Mouse (Mus musculus): ENCODE data around the gene Col23a1.
A peak's percentile ranks its signal among the peaks of the same experiment; 100 is the strongest.

The Col23a1 gene

GRCm38 (mm10) chr11:51289564-51290041 is at the start of gene Col23a1:
Gene Col23a1 (plus strand): TSS chr11:51289920.
- DNase-seq (ENCODE audit: inconsistent ontology term) = peak; percentile 90

GRCm38 (mm10) chr11:51242897-51243296 is 46.8 kb upstream of the Col23a1 start:
- DNase-seq (ENCODE audit: inconsistent ontology term) = no peak

- DNase-seq (ENCODE audit: inconsistent ontology term) = no peak
Observed at GRCm38 (mm10) chr11:51257006-51257405, 32.7 kb upstream of the Col23a1 start.

DNA sequence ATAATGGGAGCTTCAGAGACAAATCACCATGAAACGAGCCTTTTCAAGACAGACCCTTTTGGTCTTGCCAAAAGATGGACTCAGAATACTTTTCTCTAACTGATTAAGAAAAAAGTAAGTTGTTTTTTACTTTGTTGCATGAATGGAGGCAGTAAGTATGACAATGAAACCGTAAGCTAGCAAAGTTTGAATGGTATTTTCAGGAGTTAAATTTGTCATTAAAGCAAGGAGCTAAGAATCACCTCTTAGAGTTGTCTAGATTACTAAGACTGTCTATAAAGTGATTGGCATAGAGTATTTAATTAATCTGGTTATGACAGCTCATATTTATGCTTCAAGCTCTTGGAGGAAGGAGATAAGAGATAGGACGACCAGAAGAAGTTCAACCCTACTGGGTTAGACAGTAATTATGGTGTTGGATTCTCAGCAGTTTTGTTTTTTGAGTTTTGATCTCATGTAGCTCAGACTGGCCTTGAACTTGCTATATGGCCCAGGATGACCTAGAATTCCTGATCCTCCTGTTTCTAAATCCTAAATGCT is 28.0 kb upstream of the Col23a1 start, which contains the start of gene Clk4:
Clk4 (plus strand) TSS at position 51 of the 540 bp plus-strand sequence.
- no peak for DNase-seq (ENCODE audit: inconsistent ontology term)

DNA sequence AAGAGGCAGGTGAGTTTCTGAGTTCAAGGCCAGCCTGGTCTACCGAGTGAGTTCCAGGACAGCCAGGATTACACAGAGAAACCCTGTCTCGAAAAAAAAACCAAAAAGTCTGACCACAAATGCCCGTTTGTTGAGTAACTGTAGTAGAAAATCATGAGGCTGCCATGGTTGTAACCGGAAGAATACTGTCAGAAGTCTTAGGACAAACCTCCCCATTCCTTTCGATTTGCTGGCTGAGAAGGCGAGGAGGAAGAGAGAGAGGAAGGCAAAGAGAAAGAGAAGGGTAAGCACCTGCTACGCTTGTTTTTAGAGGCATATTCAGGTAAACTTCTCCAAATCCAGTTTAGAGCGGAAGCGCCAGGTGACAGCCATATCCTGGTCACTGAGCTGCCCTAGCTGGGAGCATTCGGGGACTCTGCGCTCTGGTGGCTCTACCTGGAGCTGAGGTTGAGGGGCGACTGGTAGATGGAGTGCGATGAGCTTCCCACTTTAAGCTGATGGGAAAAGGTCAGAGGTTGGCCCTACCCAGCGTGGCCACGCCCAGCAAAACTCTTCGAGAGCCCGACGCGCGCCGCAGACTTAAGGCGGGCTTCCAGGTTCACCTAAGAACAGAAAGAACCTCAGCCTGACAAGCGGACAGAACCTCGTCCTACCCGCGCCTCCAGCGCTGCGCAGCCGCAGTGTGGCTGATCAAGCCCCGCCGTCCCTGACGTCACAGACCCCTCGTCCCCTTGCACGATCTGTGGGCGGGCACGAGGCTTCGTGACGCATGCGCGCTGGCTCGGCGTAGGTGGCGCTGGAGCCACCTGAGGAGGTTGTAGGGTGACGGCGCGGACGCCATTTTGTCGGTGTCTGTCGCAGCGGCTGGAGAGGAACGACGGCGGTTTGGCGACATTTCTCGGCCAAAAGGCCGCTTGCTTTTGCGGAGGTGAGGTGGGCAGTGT is 27.1 kb upstream of the Col23a1 start, which contains the start of gene BC049762:
BC049762 (minus strand) TSS at position 705 of the 944 bp plus-strand sequence.
- DNase-seq (ENCODE audit: inconsistent ontology term) = peak; percentile 98

DNA sequence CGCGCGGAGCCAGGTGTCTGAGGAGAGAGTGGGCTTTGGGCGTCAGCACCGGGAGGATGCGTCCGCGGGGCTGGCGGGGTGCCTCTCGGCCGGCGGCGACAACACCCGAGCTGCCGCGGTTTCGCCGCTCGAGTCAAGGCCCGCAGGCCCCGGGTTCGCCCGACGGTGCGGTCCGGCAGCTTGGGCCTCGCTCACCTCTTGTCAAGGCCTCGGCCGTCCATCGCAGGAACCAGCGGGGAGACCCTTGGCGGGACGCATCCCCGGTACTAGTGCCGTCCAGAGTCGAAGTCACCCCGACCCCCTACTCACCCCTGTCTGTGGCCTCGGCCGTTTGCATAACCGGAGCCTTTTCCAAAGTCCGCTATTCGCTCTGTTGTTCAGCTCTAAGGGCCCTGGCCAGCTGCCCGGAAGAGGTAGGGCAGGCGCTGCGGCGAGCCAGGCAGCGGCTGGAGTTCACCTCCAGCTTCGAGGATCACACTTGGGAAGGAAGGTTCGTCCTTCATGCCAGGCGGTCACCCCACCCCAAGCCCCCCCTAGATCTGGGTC is 26.4 kb upstream of the Col23a1 start:
- DNase-seq (ENCODE audit: inconsistent ontology term) = peak; percentile 73

GRCm38 (mm10) chr11:51264352-51264751 is 25.4 kb upstream of the Col23a1 start:
- peak; percentile 82 for DNase-seq (ENCODE audit: inconsistent ontology term)

- DNase-seq (ENCODE audit: inconsistent ontology term) = peak; percentile 27
Observed at GRCm38 (mm10) chr11:51265326-51265725, 24.4 kb upstream of the Col23a1 start.

- no peak for DNase-seq (ENCODE audit: inconsistent ontology term)
Observed at GRCm38 (mm10) chr11:51274418-51274817, 15.3 kb upstream of the Col23a1 start.

DNA sequence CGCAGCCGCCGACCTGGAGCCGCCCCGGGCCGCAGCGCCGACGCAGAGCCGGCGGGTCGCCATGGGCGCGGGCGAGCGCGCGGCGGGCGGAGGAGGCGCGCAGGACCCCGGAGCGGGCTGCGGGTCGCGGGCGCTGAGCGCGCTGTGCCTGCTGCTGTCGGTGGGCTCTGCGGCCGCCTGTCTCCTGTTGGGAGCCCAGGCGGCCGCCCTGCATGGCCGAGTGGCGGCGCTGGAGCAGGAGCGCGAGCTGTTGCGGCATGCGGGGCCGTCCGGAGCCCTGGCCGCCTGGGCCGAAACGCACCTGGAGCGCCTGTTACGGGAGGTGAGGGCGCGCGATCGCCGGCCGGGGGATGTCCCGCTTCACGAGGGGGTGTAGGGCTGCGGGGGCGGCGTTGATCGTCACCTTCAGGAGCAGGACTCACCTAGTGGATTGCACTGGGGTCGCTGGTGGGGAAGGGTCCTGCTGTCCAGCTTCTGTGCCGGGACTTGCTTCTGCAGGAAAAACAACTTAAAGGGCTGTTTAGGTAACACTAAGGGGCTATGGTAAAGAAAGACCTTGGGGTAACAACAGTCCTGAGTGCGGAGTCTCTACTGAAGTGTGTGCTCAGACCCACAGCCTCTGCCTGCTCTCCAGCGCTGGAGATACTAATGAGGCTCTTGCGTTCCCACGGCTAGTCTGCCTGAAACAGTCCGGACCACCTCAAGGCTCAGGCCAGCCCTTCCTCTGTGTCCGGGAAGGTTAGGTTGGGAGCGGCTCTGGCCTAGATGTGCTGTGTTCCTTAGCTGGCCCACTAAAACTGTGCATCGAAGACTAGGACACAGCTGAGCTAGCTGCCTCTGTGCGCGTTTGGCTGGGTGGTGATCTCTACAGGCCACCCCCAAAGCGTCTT is 591 bp downstream of the Col23a1 start:
- DNase-seq (ENCODE audit: inconsistent ontology term) = peak; percentile 64

DNA sequence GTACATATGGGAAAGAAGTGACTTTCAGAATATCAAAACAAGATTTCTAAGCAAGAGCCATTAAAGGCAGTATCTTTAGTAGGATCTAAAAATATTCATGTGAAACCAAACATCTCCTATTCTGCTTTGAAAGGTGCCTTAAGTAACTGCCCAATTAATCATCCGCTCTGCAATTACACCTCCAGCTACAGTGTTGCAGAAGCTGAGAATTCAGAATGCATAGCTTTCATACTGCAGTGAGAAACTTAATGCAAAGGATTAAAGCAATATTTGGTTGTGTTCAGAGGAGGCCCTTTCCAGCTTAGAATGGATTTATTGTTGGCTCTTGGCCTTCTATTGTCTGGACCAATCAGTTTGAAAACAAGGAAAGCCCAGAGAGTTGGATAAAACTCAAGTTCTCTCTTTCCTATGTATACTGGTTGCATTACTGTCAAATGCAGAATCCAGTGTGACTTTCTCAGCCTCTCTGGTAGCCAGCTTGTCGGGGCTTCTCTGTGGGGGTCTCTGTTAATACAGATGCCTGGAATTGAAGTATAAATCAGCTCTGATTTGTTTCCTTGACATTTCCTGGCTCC is 4.3 kb downstream of the Col23a1 start:
- DNase-seq (ENCODE audit: inconsistent ontology term) = peak; percentile 21

DNA sequence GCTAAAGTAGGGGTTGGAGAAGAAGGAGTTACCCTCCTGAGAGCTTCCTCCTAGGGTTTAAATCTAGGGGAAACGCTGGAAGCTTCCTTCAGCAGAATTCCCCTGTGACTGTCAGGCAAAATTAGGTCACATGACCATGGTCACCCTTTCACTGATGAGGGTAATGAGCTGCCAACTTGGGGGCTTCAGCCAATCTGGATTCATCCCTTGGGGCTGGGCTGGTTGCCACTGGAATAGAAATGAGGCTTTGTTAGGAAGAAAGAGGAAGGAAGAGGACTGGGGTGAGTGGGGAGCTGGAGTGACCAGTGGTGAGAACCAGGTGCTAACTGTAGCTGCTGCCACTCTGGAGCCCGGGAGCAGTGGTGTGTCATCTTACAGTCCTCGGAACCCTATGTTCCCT is 6.0 kb downstream of the Col23a1 start:
- peak; percentile 42 for DNase-seq (ENCODE audit: inconsistent ontology term)

DNA sequence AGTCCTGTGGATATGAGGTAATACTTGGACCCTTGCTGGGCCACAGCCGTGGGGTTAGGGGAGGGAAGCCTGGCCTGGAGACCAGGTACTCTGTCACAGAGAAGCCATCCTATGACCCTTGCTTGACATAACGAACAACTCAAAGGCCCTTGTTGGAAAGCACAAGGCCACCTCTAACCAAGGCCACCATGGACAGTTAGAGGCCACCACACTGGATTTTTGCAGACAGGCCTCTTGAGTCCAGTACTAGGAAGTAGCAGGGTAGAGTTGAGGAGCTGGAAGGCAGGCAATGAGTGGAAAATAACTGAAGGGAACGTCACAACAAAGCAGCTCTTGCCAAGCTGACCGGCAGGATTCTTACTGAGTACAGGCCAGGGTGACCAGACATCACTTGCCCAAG is 9.0 kb downstream of the Col23a1 start:
- DNase-seq (ENCODE audit: inconsistent ontology term) = no peak

DNA sequence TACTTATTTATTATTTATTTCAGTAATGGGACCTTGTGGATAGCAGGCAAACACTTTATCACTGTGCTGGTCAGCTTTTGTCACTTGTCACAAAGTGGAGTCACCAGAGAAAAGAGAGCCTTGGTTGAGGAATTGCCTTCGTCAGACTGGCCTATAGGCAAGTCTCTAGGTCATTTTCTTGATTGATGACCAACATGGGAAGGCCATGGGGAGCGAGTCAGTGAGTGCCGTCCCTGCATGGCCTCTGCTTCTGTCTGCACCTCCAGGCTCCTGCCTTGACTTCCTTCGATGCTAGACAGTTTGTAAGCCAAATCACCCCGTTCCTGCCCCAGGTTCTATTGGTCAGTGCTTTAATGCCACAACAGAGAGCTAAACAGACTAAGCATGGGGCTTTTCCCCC is 12.7 kb downstream of the Col23a1 start:
- DNase-seq (ENCODE audit: inconsistent ontology term) = no peak

DNA sequence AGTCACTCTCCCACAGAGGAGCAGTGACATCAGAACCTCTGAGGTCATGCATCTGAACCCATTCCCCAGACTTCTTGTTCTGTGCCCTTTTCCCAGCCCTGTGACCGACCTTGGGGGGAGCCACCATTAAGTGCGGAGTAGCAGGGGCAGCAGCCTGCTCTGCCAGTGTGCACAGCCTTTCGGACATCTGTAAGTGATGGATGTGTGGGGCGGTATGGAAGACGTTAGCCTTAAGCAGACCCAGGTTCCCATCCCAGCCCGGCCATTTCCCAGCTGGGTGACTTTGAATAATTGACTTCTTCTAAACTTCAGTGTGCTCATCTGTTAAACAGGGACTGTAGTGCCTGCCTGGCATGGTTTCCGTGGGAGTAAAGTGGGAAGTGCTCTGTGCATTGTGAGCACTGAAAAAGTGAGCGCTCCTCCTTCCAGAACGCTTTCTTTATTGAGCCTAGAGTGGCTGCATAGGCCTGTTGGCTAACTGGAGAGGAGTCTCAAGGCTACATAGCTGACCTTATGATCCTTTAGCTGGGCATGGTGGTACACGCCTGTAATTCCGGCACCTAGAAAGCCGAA is 14.3 kb downstream of the Col23a1 start:
- DNase-seq (ENCODE audit: inconsistent ontology term) = no peak

DNA sequence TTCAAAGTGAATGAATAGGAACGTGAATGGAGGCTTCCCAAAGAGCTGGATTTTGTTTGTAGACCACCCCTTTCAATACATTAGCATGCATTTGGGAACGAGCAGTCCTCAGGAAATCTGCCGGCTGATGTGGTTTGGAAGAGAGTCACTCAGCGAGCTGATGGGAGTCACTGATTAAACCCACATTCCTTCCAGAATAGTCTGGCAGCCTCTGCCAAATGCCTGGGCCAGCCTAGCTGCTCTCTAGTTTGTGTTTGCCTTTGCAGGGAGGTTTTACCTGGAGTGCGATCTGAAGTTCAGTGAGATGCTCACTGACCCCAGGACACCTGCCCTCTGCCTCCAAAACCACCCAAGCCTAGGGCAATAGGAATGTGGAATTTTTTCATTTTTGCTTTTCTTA is 18.6 kb downstream of the Col23a1 start:
- peak; percentile 74 for DNase-seq (ENCODE audit: inconsistent ontology term)

- no peak for DNase-seq (ENCODE audit: inconsistent ontology term)
Observed at GRCm38 (mm10) chr11:51311846-51312245, 22.1 kb downstream of the Col23a1 start.

GRCm38 (mm10) chr11:51315991-51316810 is 26.5 kb downstream of the Col23a1 start:
- DNase-seq (ENCODE audit: inconsistent ontology term) = peak; percentile 89

- DNase-seq (ENCODE audit: inconsistent ontology term) = no peak
Observed at GRCm38 (mm10) chr11:51320609-51321008, 30.9 kb downstream of the Col23a1 start.

GRCm38 (mm10) chr11:51326908-51327307 is 37.2 kb downstream of the Col23a1 start:
- peak; percentile 34 for DNase-seq (ENCODE audit: inconsistent ontology term)
